Mouse (Mus musculus) liver (tissue): ENCODE results near the gene Pdcd1lg2.

Source experiments
- DNase-seq: peaks from one replicate; pipeline ENCODE4 v3.0.0-alpha.2; 2020; ENCODE audit warnings: mixed read lengths

The Pdcd1lg2 gene

DNA sequence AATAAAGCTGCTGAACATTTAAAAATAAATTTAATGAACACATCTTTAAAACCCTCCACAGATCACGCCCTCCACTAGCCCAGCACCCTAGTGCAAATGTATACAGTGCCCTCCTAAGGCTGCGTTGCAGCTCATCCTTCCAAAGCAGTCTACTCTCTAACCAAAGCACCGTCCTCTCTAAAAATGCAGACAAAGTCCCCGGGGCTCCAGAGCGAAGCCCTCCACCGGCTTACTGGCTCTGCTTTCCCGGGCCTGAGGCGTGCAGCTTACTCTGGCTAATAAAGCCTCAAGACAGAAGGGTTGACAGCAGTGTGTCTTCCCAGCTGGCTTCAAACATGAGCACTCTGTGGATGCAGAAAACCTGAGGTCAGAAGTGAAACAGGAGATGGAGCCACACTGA lies 9.7 kb downstream of the Pdcd1lg2 start:
- no peak for DNase-seq

DNA sequence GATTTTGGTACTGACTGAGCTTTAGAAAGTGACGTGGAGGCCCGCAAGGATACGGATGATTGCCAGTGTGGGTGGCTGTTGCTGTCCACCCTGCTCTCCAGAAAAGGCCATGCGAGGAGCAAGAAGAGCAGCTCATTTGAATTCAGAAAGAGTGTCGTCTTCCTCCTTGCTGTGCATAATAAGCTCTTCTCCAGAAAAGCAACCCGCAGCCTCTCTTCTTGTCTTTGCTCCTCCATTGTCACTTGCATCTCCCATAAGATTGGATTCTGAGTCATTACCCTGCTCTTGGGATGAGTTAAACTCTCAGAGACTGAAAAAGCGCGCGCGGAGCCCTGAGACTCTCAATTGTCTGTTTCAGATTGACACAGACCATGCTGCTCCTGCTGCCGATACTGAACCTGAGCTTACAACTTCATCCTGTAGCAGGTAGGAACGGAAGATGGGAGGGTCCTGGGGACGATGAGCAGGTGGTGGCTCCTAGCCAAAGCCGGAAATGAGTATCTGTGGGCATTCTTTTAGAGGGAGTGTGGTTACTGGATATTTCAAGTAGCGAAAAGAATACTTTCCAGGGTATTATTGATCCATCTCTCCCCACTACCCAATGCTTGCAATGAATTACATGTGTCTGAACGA lies 11.4 kb downstream of the Pdcd1lg2 start:
- DNase-seq, result no peak

DNA sequence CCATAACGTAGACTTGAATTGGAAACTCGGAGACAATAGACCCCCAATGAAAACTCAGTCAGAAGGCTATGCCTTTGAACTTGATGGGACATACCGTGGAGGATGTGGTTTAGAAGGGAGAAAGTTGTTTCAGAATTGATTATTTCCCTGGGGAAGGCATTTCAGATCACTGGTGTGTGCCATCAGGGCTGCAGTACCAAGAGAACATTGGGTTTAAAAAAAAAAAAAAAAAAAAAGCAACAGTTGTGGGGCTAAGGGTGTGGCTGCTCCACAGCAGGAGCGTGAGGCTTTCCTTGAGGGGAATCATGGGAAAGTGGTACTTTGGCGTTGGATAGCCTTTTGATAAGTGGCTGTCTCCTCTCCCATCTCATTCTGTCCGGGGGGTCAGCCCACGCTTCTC lies 12.1 kb downstream of the Pdcd1lg2 start:
- DNase-seq, result no peak

DNA sequence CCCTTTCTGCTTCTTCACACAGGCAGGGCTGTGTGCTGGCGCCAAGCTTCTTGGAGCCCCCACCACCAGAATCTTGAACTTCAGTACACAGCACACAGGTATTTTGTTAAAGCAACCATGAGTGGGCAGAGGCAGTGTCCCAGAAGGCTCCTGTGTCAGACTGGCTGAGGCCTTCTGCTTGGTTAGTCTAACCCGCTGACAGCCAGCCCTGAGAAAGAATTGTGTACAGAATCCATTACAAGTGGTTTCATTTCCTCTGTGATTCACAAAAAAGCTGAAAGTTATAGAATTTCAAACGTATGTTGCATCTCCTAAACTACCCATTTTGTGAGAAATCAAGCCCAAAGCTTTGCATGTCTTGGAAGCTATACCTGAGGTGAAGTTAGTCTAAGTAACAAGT lies 19.8 kb downstream of the Pdcd1lg2 start:
- DNase-seq, result no peak

DNA sequence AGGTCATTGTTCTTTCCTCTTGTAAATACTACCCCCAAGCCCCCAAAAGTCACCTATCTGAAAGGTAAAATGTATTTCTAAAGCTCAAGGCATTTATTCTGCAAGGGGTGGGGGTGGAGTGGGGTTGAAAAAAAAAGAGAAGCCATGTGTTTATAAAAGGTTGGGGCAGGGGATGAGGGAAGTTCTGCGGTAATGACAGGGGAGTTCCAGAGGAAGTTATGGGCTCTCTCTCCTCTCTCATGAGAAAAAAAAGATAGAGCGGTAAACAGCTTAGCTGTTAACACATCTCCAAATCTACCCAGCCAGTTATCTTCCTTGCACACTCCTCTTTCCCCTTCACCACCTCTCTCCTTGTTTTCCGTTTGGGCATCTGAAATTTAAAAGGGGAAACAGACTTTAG lies 20.2 kb downstream of the Pdcd1lg2 start:
- DNase-seq, result no peak

DNA sequence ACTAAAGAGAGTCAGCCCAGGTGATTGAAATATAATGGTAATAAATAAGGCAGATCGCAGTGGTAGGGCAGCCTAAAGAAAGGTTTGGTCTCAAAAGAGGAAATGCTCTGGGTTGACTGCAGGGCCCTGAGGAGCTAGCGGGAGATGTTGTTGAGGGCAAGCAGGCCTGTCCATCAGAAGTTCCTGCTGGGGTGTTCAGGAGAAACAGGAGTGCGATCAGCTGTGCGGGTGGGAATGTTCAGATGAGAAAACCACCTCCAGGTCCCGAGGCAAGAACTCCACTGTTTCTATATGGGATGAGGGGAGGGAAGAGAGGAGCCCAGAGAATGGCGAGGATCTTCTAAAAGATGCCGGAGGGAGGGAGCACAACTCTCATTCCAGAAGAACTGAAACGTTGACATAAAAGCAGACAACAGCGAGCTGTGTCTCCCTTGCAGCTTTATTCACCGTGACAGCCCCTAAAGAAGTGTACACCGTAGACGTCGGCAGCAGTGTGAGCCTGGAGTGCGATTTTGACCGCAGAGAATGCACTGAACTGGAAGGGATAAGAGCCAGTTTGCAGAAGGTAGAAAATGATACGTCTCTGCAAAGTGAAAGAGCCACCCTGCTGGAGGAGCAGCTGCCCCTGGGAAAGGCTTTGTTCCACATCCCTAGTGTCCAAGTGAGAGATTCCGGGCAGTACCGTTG lies 26.2 kb downstream of the Pdcd1lg2 start:
- DNase-seq, result no peak

DNA sequence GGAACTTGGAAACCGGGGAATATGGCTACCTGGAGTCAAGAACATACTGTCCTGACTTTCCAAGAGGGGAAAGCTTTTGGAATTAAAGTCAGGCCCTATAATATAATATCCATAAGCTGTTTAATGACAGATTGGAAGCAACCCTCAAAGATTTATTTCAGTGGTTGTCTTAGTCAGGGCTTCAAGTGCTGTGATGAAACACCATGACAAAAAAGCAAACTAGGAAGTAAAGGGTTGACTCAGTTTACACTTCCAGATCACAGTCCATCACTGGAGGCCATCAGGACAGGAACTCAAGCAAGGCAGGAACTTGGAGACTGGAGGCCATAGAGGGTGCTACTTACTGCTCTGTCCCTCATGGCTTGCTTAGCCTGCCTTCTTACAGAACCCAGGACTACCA lies 27.1 kb downstream of the Pdcd1lg2 start:
- DNase-seq, result no peak

DNA sequence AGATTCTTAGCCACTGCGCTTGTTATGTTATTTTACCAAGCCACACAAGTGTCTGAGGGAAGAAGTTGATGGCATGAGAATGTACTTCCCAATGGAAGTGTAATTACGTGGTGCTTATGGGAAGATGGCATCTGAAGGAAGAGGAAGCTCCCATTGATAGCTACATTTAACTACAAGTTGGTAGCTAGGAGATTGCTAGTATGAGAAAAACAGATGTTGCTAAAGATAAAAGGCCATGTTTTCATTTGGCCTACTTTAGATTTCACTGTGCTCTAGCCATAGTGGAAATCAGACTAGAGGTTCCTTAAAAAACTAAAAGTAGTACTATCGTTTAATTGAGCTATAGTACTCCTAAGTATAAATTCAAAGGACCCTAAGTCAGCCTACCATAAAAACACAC lies 28.5 kb downstream of the Pdcd1lg2 start:
- no peak for DNase-seq

DNA sequence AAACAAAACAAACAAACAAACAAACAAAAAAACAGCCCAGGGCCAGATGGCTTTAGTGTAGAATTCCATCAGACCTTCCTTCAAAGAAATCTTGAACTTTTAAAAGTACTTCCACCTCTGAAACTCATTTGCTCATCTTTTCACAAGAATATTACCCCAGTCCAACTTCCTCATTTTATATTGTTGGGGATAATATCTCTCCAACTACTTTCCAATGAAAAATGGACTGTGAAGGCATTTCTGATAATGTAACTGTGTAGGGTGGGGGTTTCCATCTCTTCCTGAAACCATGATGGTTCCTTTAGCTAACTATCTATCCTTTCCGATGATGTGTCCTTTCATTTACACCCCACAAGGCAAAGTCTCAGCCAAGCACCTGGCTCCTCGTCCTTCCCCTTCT lies 31.8 kb downstream of the Pdcd1lg2 start:
- DNase-seq, result no peak

DNA sequence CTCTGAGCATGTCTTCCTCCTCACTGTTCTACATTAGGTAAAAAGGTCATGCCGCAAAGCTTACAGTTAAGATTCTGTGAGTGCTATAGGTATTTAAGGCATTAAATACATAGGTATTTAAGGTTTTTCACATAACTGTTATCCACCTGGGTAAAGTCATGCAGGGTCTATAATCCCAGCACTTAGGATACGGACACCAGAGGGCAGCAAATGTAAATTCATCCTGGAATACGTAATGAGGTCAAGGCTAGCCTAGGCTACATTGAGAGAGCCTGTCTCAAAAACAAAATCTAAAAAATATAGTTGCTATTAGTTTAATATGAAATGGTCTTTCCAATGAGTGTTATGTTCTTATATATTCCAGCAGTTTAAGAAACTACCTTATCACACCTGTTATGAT lies 33.6 kb downstream of the Pdcd1lg2 start:
- DNase-seq, result no peak

DNA sequence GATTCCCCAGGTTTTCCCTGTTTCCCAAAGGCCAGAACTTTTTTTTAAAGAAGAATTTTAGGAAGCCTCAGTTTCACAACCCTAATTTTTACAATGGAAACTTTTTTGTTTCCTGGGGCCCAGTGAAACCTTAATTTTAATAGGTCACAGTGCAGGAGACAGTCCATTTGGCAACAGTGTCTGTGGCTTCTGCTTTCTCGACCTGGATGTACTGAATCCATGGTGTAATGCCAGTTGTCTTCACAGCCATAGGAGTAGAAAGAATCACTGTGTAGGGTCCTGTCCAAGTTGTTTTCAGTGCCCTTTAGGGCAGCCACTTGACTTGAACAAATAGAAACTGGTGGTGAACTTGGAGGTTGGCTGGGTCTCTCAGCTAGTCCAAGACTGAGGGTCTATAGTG lies 37.7 kb downstream of the Pdcd1lg2 start:
- DNase-seq, result no peak

DNA sequence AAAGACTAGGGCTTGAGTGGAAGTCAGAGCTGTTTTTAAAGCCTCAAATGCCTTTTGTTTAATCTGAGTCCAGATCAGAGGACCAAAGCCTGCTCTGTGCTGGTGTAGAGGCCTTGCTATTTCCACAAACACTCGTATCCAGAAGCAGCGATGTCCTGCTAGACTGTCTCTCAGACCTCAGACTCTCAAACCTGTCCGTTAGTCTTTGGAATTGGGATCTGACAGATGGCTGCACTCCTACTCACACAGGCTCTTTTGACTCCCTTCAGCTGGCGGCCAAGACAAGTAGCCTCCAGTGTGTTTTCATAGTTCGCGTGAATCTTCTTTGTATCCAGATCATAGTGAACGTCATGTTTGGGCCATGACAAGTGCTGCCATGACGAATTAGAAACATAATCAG lies 39.7 kb downstream of the Pdcd1lg2 start:
- no peak for DNase-seq

DNA sequence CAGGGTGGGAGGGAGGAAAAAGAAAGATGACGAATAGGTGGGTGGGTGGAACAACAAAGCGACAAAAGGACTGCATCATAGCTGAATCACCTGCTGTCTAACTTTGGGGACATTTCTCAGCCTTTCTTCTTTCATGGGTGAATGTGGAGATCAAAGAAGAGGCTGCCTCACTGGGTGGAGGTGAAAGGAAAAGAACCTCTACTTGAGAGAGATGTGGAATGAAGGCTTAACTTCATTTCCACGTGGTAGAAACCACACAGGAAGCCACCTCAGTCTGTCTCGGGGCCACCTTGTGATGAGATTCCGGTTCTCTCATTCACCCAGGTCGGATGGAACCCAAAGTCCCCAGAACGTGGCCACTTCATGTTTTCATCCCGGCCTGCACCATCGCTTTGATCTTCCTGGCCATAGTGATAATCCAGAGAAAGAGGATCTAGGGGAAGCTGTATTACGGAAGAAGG lies 43.5 kb downstream of the Pdcd1lg2 start:
- DNase-seq, result no peak

DNA sequence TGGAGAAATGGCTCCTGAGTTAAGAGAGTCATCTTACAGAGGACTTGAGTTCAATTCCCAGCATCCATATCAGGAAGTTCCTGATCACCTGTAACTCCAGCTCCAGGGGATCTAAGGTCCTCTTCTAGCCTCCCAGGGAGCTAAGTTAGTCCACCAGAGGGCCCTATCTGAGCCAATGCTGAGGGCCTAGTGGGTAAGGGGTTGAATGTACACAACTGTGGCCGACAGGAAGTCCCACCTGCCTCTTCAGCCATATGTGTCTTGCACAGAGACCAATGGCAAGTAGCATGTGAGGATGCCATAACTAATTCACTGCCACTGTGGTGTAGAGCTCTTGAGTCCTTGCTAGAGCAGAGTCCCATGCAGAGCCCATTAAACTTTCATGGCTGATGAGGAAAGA lies 44.4 kb downstream of the Pdcd1lg2 start:
- no peak for DNase-seq

DNA sequence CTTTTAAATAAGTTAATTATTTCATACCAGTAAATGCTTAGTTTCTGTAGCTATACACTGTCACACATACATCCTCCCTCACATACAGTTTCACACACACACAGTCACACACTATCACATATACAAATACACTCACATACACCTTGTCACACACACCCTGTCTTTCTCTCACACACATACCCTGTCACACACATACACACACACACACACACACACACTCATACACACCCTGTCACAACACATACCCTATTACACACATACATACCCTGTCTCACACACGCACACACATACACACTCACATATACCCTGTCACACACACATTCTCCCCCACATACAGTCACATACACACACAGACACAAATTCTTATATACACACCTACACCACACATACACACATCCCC lies 47.3 kb downstream of the Pdcd1lg2 start:
- no peak for DNase-seq

DNA sequence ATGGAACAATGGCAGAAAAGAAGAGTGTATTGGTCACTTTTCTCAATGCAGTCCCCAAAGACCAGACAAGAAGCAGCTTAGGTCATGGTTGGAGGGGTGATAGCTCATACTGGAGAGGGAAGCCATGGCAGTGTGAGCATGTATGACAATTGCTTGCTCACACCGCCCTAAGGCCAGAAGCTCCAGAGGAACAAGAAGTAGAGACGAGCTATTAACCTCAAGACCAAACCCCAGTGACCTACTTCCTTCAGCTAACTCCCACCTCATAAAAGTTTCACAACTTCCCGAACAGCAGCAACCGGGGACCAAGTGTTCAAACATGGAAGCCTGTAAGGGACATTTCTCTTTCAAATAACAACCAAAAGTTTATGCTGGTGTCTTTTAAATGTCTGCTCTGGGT lies 51.7 kb downstream of the Pdcd1lg2 start:
- no peak for DNase-seq

DNA sequence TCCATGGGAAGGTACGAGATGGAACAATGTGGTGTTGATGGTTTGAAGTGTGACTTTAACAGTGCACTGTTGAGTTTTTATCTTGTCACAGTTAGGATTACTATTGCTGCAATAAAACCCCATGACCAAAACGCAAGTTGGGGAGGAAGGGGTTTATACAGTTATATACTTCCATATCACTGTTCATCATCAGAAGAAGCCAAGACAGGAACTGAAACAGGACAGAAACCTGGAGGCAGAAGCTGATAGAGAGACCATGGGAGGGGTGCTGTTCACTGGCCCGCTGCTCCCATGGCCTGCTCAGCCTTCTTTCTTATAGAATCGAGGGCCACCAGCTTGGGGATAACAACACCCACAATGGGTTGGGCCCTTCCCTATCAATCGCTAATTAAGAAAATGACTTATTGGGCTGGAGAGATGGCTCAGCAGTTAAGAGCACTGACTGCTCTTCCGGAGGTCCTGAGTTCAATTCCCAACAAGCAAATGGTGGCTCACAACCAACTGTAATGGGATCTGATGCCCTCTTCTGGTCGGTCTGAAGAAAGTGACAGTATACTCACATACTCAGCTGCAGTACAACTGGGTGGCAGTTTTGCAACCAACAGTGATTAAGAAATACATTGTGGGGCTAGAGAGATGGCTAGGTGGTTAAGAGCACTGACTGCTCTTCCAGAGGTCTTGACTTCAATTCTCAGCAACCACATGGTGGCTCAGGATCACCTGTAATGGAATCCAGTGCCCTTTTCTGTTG lies 53.1 kb downstream of the Pdcd1lg2 start:
- no peak for DNase-seq

DNA sequence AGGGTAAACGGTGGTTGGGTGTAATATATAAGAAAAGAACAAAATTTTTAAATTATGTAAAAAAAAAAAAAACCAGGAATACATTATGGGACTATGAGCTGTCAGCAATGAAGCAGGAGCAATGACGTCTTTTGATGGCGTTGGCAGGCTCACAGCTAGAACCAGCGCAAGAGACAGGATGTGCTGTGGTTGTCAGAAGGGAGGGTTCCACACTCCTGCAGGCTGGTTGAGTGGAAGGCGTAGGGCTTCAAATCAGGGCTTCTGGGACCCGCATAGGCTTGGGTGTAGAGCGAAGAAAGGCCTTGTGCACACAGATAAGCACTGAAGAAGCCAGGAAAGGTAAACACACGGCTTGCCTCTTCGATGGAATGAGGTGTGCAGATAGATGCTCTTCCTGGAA lies 56.1 kb downstream of the Pdcd1lg2 start:
- no peak for DNase-seq

DNA sequence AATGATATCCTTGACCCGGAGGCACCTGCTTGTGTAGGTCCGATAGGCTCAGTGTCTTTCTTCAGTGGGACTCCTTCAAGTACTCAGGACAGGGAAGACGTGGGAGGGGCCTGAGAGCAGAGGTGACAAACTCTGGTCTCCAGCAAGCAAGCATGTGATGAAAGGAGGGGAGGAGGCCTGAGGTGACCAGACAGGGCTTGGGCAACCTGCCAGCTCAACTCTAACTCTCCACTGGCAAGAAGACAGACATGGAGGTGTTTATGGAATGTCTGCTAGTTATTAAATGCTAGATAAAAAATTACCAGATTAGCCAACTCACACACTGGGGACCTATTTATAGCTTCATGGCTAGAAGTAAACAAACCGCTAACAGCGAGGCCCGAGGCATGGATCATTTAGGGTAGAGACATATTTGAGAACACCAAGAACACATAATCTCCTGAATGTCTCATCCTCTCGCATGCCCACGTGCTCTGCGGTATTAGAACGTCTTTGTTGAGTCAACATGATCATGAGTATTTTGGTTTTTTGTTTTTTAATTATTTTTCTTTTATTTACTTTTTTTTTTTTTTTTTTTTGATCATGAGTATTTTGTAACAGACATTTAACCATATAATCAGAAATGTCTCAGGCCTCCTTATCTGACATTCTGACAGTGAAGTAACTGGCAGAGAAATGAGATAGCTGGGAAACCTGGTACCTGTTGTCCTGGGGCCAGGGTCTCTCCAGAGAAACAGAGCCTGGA lies 58.4 kb downstream of the Pdcd1lg2 start:
- DNase-seq, result peak; percentile 26

DNA sequence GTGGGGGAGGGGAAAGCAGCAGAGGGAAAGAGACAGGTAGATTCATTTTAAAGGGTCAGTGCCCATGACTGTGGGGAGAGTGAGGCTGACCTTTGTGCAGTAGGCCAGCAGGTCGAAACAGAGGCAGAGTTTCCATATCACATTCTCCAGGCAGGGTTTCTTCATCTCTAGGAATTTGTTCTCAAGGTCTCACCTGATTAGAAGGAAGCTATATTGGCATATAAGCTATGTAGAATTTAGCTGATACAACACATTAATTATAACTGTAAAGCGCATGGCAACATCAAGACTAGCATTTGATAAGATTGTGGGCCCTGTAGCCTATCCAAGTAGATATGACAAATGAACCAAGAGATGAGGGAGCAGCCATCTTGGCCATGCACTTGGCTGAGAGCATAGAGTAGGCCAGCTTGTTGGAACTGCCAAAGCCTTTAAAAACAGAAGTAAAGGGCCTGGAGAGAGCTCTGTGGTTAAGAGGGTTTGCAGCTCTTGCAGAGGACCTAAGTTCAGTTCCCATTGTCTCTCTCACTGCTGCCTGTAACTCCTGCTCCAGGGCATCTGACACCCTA lies 59.1 kb downstream of the Pdcd1lg2 start:
- DNase-seq, result no peak

DNA sequence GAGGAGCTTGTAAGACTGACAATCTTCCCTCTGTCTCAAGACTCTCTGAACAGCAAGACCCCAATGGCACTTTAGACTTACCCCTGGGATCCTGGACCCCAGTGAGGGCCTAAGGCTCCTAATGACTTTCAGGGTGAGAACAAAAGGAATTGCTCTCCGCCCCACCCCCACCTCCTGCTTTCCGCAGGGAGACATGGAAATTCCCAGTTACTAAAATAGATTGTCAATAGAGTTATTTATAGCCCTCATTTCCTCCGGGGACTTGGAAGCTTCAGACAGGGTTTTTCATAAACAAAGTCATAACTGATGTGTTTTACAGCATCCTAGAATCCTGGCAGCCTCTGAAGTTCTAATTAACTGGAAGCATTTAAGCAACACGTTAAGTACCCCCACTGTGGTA lies 59.9 kb downstream of the Pdcd1lg2 start:
- DNase-seq, result peak; percentile 21

DNA sequence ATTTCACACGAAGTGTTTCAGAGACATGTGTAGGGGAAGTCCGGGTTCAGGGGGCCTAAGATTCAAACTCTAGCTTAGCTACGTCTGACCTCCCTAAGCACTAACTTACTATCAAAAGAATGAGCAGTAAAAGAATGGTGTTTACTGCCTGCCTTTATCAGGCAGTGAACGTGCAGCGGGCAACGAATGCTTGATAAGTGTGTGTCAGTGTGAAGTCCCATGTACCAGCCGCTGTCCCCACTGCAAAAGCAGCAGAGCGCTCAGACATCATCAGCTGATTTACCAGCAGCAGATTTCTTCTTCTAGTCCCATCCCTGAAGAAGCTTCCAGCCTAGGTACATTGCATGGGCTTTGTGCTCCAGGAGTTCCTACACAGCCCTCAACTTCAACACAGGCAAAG lies 61.7 kb downstream of the Pdcd1lg2 start:
- peak; percentile 47 for DNase-seq

DNA sequence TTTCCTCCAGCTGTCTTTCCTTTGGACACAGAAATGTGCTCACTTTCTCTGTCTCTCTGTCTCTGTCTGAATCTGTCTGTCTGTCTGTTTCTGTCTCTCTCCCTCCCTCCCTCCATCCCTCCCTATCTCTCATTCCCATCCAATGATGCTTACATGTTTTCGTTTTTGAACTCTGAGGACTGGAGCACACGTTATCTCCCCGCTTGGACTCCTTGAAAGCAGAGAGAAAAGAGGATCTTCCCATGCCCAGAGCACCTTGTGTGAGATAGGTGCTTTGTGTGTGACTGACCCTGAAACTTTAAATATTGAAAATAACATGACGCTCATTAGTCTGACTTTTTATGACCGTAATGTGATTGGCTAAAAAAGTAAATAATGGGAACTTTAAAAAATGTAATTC lies 62.2 kb downstream of the Pdcd1lg2 start:
- DNase-seq, result no peak
